Mouse (Mus musculus) liver, adult (tissue): ENCODE data around the gene Rpl12.

ENCODE experiments used
- GATA4 ChIP-seq: IDR thresholded peaks from 2 replicates; pipeline ENCODE4 v1.6.1; 2014; ENCODE audit warnings: mild to moderate bottlenecking, low read length; ENCODE audit not compliant: insufficient replicate concordance

The Rpl12 gene

DNA sequence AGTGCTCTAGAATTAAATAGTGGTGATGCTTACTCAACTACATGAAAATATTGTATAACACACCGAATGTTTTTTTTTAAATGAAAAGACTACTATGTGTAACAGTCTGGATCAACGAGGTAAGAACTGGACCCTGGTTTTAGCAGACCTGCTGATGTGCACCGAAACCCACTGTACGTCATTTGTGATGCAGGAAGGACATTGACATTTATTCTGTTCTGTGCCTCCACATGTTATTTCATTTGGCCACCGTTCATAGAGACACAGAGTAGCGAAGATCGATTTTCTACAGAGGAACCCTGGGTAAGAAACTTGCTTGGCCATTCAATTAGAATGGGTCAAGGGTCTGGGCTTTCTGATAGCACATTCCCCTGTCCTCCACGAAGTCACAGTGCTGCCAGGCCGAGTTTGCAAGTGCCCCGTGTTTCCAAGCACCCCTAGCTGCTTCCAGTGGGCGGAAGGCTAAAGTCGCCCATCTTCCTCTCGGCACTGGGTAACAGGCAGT lies 4.9 kb downstream of the Rpl12 start:
- TF ChIP-seq GATA4, result no peak

DNA sequence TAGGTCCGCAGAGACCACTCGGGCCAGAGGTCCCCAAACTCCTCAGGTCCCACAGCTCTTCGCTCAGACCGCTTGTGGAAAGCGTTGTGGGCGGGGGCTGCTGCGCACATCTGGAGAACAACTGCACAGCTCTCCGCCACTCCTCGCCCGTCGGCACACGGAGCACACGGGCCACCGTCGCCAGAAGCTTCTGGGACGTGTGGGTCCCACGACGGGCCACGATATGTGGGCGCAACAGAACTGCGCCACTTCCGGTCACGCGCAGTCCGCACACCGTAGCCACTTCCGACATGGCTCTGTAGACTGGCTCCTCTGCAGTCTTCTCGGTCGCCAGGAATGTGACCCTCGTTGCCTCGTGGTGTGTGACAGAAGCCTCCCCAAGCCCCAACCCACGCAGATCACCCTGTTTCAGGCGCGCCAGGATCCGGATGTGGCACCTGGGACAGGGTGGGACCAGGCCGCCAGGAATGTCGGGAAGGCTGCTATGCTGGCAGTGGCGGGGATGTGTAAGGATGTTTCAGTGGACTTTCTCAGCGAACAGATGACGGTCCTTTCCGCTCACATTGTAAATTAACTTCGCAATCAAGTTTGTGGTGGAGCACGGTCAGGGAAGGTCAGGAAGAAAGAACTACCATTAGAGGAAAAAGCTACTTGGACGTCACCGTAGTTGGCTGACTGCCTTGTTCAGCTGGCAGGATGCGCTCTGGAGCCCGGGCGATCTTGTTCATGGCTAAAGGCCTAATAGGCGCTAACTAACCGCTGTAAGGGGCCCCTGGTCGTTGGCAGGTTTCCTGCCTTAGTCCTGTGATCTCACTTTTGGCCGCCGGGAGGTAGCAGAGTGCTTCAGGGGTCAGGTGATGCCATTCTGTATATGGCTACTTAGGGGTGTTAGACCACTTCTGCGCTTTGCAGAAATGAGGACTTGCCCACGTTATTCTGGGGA lies 5.6 kb downstream of the Rpl12 start:
- peak; percentile 44; the same call in 1 of the 2 replicates for TF ChIP-seq GATA4

DNA sequence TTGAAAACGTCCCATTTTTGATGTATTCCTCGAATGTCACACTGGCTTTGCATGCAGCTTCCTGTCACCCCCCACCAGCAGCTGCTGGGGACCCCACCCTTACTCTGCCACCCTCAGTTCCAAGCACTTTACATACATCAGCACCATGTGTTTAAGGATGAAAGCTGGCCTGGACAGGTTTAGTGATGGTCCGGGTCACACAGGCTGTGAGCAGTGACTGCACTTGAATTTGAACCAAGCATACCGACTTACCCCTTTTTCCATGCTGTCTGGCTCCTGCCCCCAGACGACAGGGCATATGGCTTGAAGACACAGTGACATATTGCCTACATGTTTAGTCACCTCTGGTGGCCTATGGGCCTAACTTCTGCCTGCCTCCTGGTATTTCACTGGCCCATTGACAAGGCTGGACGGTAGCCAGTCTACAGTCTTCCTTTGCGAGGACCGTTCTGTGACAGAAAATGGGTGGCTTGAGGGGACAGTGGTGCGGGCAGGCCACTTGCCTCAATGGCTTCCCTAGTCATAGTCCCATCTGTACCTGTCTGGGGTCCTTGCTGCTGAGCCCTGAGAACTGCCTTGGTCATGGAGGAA lies 6.8 kb downstream of the Rpl12 start:
- no peak for TF ChIP-seq GATA4

DNA sequence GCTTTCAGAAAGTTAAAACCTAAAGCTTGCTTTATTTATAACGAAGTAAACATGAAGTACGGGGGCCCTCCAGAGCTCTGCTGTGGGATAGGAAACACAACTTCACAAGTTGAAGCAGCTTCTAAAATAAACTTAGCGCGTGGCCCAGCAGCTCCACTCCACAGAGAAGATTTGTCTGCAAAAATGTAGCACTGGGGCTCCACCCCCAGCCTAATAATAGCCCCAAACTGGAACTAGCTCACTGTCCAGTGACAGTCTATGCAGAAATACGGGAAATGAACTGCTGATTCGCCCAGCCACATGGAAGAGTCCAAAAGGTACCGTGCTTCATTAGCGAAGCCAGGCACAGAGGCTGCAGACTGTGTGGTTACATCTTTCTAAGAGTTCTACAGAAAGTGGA lies 8.0 kb downstream of the Rpl12 start:
- TF ChIP-seq GATA4, result no peak

GRCm38 (mm10) chr2:32971235-32971634 lies 9.9 kb downstream of the Rpl12 start:
- TF ChIP-seq GATA4, result no peak

DNA sequence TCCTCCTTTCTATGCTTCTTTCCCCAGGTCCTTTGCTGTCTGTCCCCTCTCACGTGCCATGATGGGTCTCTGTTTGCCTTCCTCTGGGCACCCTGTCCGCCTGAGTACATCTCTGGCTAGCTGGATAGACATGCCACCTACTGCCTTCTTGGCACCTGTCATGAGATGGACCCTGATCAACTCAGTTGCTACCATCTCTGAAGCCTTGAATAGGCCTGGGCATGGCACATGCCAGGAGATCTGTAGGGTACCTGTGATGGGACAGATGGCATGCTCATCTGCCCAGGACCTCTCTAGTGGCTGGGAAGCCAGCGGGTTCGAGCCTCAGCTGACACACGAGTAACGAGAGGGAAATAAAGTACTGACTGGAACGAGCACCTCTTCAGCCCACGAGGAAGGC lies 12.9 kb downstream of the Rpl12 start:
- no peak for TF ChIP-seq GATA4

DNA sequence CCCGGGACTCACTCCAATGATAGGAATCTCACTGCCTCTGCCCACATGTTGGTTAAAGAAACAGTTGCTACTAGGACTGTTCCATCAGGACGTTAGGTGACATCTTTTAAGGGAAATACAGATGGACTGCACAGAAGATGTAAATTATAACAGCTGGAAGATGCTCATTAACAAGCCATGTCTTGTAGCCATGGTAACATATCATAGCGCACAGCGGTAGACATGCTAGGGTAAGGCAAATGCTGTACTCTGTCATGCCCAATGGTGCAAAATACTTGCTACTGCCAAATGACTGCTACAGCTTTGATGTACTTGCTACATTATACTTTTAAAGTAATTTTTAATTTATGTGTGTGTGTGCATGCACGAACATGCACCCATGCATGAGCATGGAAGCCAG lies 15.8 kb downstream of the Rpl12 start:
- TF ChIP-seq GATA4, result no peak

- no peak for TF ChIP-seq GATA4
Measured at GRCm38 (mm10) chr2:32978675-32979074, 17.3 kb downstream of the Rpl12 start.

- no peak for TF ChIP-seq GATA4
Measured at GRCm38 (mm10) chr2:32979675-32980074, 18.3 kb downstream of the Rpl12 start.

GRCm38 (mm10) chr2:32981281-32981680 lies 19.9 kb downstream of the Rpl12 start:
- no peak for TF ChIP-seq GATA4

GRCm38 (mm10) chr2:32981725-32982271 lies 20.4 kb downstream of the Rpl12 start, which contains the start of gene Slc2a8:
Gene Slc2a8, minus strand, starts transcription at chr2:32982083.
- TF ChIP-seq GATA4, result no peak

GRCm38 (mm10) chr2:32982700-32983099 lies 21.3 kb downstream of the Rpl12 start:
- TF ChIP-seq GATA4, result no peak

DNA sequence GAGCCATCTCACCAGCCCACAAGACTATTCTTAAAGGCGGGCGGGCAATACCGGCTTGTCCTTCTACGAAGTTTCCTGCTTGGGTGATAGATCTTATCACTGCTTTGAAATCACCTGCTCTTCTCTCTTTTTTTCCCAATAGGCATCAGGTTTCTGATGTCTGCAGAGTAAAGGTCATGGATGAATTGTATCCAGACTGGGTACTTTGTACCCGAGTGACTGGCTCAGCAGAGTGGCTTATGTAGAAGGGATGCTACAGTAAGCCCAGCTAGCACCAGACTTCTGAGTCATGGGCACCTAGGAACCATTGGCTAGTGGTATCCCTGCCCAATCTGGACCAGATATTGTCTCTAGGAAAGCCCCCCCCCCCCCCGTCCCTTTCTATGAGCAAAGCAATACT lies 22.3 kb downstream of the Rpl12 start:
- TF ChIP-seq GATA4, result no peak

GRCm38 (mm10) chr2:32985844-32986243 lies 24.5 kb downstream of the Rpl12 start:
- no peak for TF ChIP-seq GATA4

DNA sequence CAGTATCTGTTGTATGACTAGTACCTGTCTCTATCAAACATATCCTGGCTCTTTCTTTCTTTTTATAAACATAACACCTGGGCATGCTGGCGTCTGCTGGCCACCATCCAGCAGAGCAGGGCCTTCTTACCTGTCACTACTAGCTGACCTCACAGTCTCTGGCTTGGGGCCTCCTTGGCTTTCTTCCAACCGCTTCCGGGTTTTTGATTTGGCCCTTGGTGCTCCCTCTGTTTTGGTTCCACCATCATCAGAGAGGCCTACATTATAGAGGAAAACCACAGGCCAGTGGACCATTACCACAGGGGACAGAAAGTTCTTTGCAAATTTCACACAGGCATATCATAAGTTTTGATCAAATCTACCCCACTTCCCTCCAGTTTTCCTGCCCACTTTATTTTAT lies 28.0 kb downstream of the Rpl12 start:
- TF ChIP-seq GATA4, result no peak

GRCm38 (mm10) chr2:32990167-32990832 lies 28.9 kb downstream of the Rpl12 start:
- TF ChIP-seq GATA4, result no peak

- TF ChIP-seq GATA4, result no peak
Measured at GRCm38 (mm10) chr2:32992130-32992529, 30.8 kb downstream of the Rpl12 start.
